Mouse (Mus musculus) heart, postnatal 0 days (tissue): ENCODE results near the gene Olfr17. TPM values are rescaled to one million over a fixed set of nuclear protein-coding genes. Genes with fewer than 3 reads are reported as not detected.
"Not testable (repeated sequence)": the region's sequence is repeated elsewhere in the genome, so short reads cannot be mapped to it uniquely, and the experiment has no call there.

Source experiments
- ATAC-seq: fragments of 200-750 bp; cut with Nextera tagmentation; 2 replicates; pipeline ENCODE4 v1.8.0; 2017; ENCODE audit warnings: low read depth, moderate number of reproducible peaks, moderate library complexity; ENCODE audit not compliant: insufficient read depth
- DNase-seq: peaks from one replicate; pipeline ENCODE4 v3.0.0-alpha.2; 2016; ENCODE audit warnings: low spot score
- H3K27ac ChIP-seq: fragments of 300-500 bp; sonication (generic); 2 replicates; pipeline ENCODE4 v1.5.1; 2014; ENCODE audit warnings: low read depth, mild to moderate bottlenecking
- H3K27me3 ChIP-seq: fragments of 300-500 bp; sonication (generic); 2 replicates; pipeline ENCODE4 v1.6.1; 2014; ENCODE audit warnings: low read length, mixed read lengths; ENCODE audit not compliant: control insufficient read depth, insufficient read depth
- H3K36me3 ChIP-seq: fragments of 300-500 bp; sonication (generic); replicated peaks from 2 replicates; pipeline ENCODE4 v1.6.1; 2014; ENCODE audit warnings: low read length, mixed read lengths; ENCODE audit not compliant: control insufficient read depth, insufficient read depth
- H3K4me1 ChIP-seq: fragments of 300-500 bp; sonication (generic); 2 replicates; pipeline ENCODE4 v1.6.1; 2014; ENCODE audit warnings: antibody characterized with exemption; ENCODE audit not compliant: control insufficient read depth, insufficient read depth
- H3K4me2 ChIP-seq: fragments of 300-500 bp; sonication (generic); 2 replicates; pipeline ENCODE4 v1.6.1; 2014; ENCODE audit warnings: low read depth, mild to moderate bottlenecking, low read length, moderate library complexity
- H3K4me3 ChIP-seq: fragments of 300-500 bp; sonication (generic); 2 replicates; pipeline ENCODE4 v1.5.1; 2014; ENCODE audit warnings: low read depth, low read length
- H3K9ac ChIP-seq: fragments of 300-500 bp; sonication (generic); replicated peaks from 2 replicates; pipeline ENCODE4 v1.6.1; 2014; ENCODE audit warnings: low read depth, low read length, mixed read lengths
- H3K9me3 ChIP-seq: fragments of 300-500 bp; sonication (generic); replicated peaks from 2 replicates; pipeline ENCODE4 v1.6.1; 2016; ENCODE audit warnings: low read length; ENCODE audit not compliant: control insufficient read depth
- CTCF ChIP-seq: IDR thresholded peaks from 2 replicates; pipeline ENCODE4 v1.5.1; 2016; ENCODE audit warnings: antibody characterized with exemption, control low read depth, low read depth
- EP300 ChIP-seq: IDR thresholded peaks from 2 replicates; pipeline ENCODE4 v1.6.1; 2016; ENCODE audit warnings: antibody characterized with exemption, low read depth
- WGBS: fragments of 180-500 bp; shearing (Covaris S2); extraction: QIAGEN DNeasy Blood & Tissue Kit; methylation state at CpG from one replicate; pipeline ENCODE4 v1.1.7; 2014; 5-methylcytosine and 5-hydroxymethylcytosine counted together
- polyA plus RNA-seq: library from polyadenylated mRNA; unstranded; fragments of >200 nt; fragmentation: Nextera tagmentation; extraction: Ambion mirVana; gene quantifications from 2 replicates; pipeline ENCODE4 v1.2.1, GENCODE M21; 2015
- total RNA-seq: library from RNA; depleted of rRNA; stranded (reverse); fragments of >200 nt; gene quantifications from 2 replicates; pipeline ENCODE4 v1.2.3, GENCODE M21; 2014; ENCODE audit warnings: low replicate concordance; rRNA removed

Gene Olfr17
- not detected in 2 replicates for total RNA-seq
- polyA plus RNA-seq = not detected in 2 replicates

GRCm38 (mm10) chr7:107092920-107093319 lies at the start of gene Olfr17:
TSS of gene Olfr17 (plus strand) at chr7:107093220.
- ATAC-seq = no peak
- no peaks in the 10 kb centered on the region for H3K27me3 ChIP-seq
- no peak for TF ChIP-seq CTCF
- no peak for TF ChIP-seq EP300
- 8% methylated on average over 1 of the region's 1 CpGs for WGBS
- no peak within 1 kb of the TSS for H3K9ac ChIP-seq
- no peak within 1 kb of the TSS for H3K27ac ChIP-seq
- no peak for DNase-seq
- no peaks in the 10 kb centered on the region for H3K36me3 ChIP-seq
- H3K4me3 ChIP-seq = no peak within 1 kb of the TSS
- H3K4me2 ChIP-seq = no peak within 1 kb of the TSS
- 0 out of 2 replicates have a peak, but pooled peaks cover 2% of the 10 kb centered on the region for H3K9me3 ChIP-seq
- H3K4me1 ChIP-seq = no peaks in the 10 kb centered on the region

GRCm38 (mm10) chr7:107044407-107044806 lies 48.6 kb upstream of the Olfr17 start:
- WGBS = 59% methylated on average over 1 of the region's 1 CpGs

DNA sequence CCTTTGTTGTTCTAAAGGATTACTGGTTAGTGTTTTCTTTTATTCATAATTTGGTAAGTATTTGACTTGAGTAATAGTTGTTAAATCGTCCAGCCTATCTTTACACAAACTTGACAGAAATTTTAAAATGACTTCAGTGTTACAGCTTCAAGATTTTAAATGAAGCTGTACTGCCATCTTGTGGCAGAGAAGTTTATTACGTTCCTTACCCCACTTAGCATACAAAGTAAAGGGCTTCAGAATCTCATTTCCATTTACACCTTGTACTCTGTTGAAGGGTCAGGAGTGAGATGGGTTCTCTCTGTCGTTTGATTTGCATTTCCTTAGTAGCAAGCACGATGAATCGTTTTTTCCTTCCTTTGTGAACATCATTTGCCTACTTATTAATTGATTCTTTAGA lies 47.2 kb upstream of the Olfr17 start:
- Histone ChIP-seq H3K9me3 (no peaks in the 10 kb centered on the region), H3K9ac (no peak overlapping the region), H3K36me3 (no peaks in the 10 kb centered on the region), H3K27me3 (no peaks in the 10 kb centered on the region), H3K27ac (no peak overlapping the region), H3K4me1 (no peaks in the 10 kb centered on the region), H3K4me3 (no peak overlapping the region), H3K4me2 (no peak overlapping the region)
- WGBS = 2% methylated on average over 5 of the region's 5 CpGs
- DNase-seq (peak; percentile 14), ATAC-seq (no peak)
- TF ChIP-seq CTCF (peak; percentile 57), EP300 (no peak)

More at GRCm38 (mm10) chr7:107044407-107044806, 48.6 kb upstream of the Olfr17 start:
- H3K36me3 ChIP-seq = no peaks in the 10 kb centered on the region
- H3K9me3 ChIP-seq = no peaks in the 10 kb centered on the region
- no peak overlapping the region for H3K4me3 ChIP-seq
- H3K9ac ChIP-seq = no peak overlapping the region
- no peak overlapping the region for H3K4me2 ChIP-seq
- TF ChIP-seq EP300 (no peak), CTCF (no peak)
- ATAC-seq (no peak), DNase-seq (no peak)
- no peaks in the 10 kb centered on the region for H3K27me3 ChIP-seq
- H3K4me1 ChIP-seq = no peaks in the 10 kb centered on the region
- H3K27ac ChIP-seq = no peak overlapping the region

GRCm38 (mm10) chr7:107047578-107047977 lies 45.4 kb upstream of the Olfr17 start:
- Histone ChIP-seq H3K36me3 (no peaks in the 10 kb centered on the region), H3K4me3 (no peak overlapping the region), H3K27me3 (no peaks in the 10 kb centered on the region), H3K4me2 (no peak overlapping the region), H3K27ac (no peak overlapping the region), H3K4me1 (no peaks in the 10 kb centered on the region), H3K9me3 (no peaks in the 10 kb centered on the region), H3K9ac (no peak overlapping the region)
- 29% methylated on average over 3 of the region's 3 CpGs for WGBS
- TF ChIP-seq EP300 (no peak), CTCF (no peak)
- ATAC-seq (no peak), DNase-seq (no peak)

DNA sequence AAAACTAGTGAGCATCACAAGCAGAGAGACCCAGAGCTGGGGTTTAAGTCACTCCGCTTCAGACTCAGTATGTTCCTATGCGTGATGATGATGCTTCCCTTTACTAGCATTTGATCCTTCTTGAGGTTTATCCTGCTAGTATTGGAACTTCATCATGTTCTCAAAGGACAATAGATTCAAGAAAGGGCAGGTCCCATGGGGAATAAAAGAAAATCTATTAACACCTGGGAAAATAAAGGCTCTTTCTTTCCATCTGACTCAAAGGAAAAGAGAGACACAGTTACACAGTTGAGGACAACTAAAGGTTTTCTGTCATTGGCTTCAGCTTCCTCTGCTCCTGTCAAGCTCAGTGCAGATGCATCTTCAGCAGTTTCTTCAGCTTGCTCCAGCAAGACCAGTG lies 22.3 kb upstream of the Olfr17 start, which contains the start of gene Olfr714:
Gene Olfr714 (plus strand): TSS at position 301 of the 400 bp plus-strand sequence.
- Histone ChIP-seq H3K9me3 (0 out of 2 replicates have a peak, but pooled peaks cover 8% of the 10 kb centered on the region), H3K27ac (no peak within 1 kb of the TSS), H3K27me3 (no peaks in the 10 kb centered on the region), H3K36me3 (no peaks in the 10 kb centered on the region), H3K4me2 (no peak within 1 kb of the TSS), H3K4me3 (no peak within 1 kb of the TSS), H3K4me1 (no peaks in the 10 kb centered on the region), H3K9ac (no peak within 1 kb of the TSS)
- WGBS = 89% methylated on average over 2 of the region's 2 CpGs
- ATAC-seq (no peak), DNase-seq (no peak)
- TF ChIP-seq CTCF (no peak), EP300 (no peak)

DNA sequence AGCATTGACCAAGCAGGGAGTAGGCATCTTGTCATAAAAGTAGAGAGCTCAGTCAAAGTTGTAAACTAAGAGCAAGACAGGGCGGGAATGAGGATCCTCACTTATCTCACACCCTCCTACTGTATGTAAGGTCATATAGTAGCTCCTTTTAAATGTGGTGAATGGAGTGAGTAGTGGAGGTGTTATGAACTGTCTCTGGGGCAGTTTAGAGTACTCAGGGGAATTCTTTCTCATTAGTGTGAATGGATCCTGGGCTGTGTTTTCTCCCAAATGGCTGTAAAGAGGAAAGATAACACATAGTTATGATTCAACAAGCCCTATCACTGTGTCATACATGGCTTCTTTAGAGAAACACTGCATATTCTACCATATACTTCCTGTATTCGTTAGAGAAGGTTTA lies 17.2 kb downstream of the Olfr17 start, which contains the start of gene Olfr715b:
Gene Olfr715b (minus strand): TSS at position 101 of the 400 bp plus-strand sequence.
- not testable (repeated sequence) for DNase-seq, H3K27ac ChIP-seq, H3K9ac ChIP-seq, H3K4me1 ChIP-seq, H3K4me3 ChIP-seq, H3K36me3 ChIP-seq, H3K4me2 ChIP-seq, H3K9me3 ChIP-seq, ATAC-seq, H3K27me3 ChIP-seq
- WGBS = 71% methylated on average over 1 of the region's 2 CpGs

GRCm38 (mm10) chr7:107130983-107131382 lies 38.0 kb downstream of the Olfr17 start, which contains the start of gene Olfr715:
TSS of gene Olfr715 (minus strand) at chr7:107131083.
- not testable (repeated sequence) for DNase-seq, H3K4me3 ChIP-seq, H3K36me3 ChIP-seq, ATAC-seq, H3K4me1 ChIP-seq, H3K9me3 ChIP-seq, H3K4me2 ChIP-seq, H3K9ac ChIP-seq, H3K27me3 ChIP-seq, H3K27ac ChIP-seq
- whole genome bisulfite sequencing = 64% methylated on average over 1 of the region's 3 CpGs

- H3K27ac ChIP-seq, H3K9me3 ChIP-seq, H3K36me3 ChIP-seq, H3K4me3 ChIP-seq, H3K9ac ChIP-seq, H3K4me1 ChIP-seq, H3K27me3 ChIP-seq, H3K4me2 ChIP-seq, DNase-seq, ATAC-seq: not testable (repeated sequence)
- WGBS = 56% methylated on average over 2 of the region's 2 CpGs
These were observed 45.0 kb downstream of the Olfr17 start, which contains the start of gene Olfr716 for GRCm38 (mm10) chr7:107138027-107138426. TSS of gene Olfr716 (plus strand) at chr7:107138327.
